Mouse (Mus musculus): ENCODE results near the gene F12.

- TF ChIP-seq CTCF (conservative IDR thresholded peaks at IDR 0.05; ENCODE audit: low read length) (peak; percentile 92), POU5F1 (IDR thresholded peaks at IDR 0.05; ENCODE audit: borderline replicate concordance, low read length) (no peak), NANOG (IDR thresholded peaks at IDR 0.05; ENCODE audit: borderline replicate concordance, low read length) (no peak)
Measured at GRCm38 (mm10) chr13:55392933-55393332, 33.7 kb downstream of the F12 start.

Measured in E14TG2a.4 (cell line).